Mouse (Mus musculus) large intestine, adult 2 months (tissue): Measurements from ENCODE around the gene Nup210. TPM values are rescaled to one million over a fixed set of nuclear protein-coding genes. Genes with fewer than 3 reads are reported as not detected.

Source experiments
- DNase-seq: peaks from one replicate; pipeline ENCODE4 v3.0.0-alpha.2; 2012; ENCODE audit warnings: low read depth, low spot score
- WGBS: fragments of 180-500 bp; shearing (Covaris S2); methylation state at CpG from one replicate; pipeline ENCODE4 v1.1.7; 2018; 5-methylcytosine and 5-hydroxymethylcytosine counted together
- polyA plus RNA-seq: library from polyadenylated mRNA; depleted of rRNA; stranded (reverse); fragments of >200 nt; gene quantifications from 2 replicates; pipeline ENCODE4 v1.2.3, GENCODE M21; 2012; rRNA removed

The Nup210 gene
- 22.4 and 23.2 TPM in 2 replicates for polyA plus RNA-seq

- under 1% methylated on average over 92 of the region's 93 CpGs for WGBS
- peak; percentile 68 for DNase-seq
Measured at GRCm38 (mm10) chr6:91116244-91117145, at the start of gene Nup210. Gene Nup210, minus strand, starts transcription at chr6:91116829.

- 40% methylated on average over 3 of the region's 3 CpGs for WGBS
Measured at GRCm38 (mm10) chr6:91165210-91165609, 48.6 kb upstream of the Nup210 start.

GRCm38 (mm10) chr6:91164584-91164983 lies 48.0 kb upstream of the Nup210 start:
- WGBS = 93% methylated on average over 2 of the region's 2 CpGs
- DNase-seq = no peak

More at GRCm38 (mm10) chr6:91165210-91165609, 48.6 kb upstream of the Nup210 start:
- no peak for DNase-seq

GRCm38 (mm10) chr6:91163195-91163911 lies 46.7 kb upstream of the Nup210 start:
- DNase-seq = no peak
- 85% methylated on average over 5 of the region's 5 CpGs for WGBS

- DNase-seq = no peak
- 62% methylated on average over 5 of the region's 5 CpGs for WGBS
Measured at GRCm38 (mm10) chr6:91162314-91162713, 45.7 kb upstream of the Nup210 start.

- DNase-seq = no peak
- WGBS = 81% methylated on average over 6 of the region's 6 CpGs
Measured at GRCm38 (mm10) chr6:91161506-91162235, 45.0 kb upstream of the Nup210 start.

GRCm38 (mm10) chr6:91160976-91161375 lies 44.3 kb upstream of the Nup210 start:
- DNase-seq = no peak

GRCm38 (mm10) chr6:91160399-91160798 lies 43.8 kb upstream of the Nup210 start:
- WGBS = 34% methylated on average over 3 of the region's 3 CpGs
- no peak for DNase-seq

More at GRCm38 (mm10) chr6:91160976-91161375, 44.3 kb upstream of the Nup210 start:
- WGBS = 81% methylated on average over 2 of the region's 2 CpGs

- no peak for DNase-seq
- 83% methylated on average over 9 of the region's 9 CpGs for WGBS
Measured at GRCm38 (mm10) chr6:91159047-91159446, 42.4 kb upstream of the Nup210 start.

- 15% methylated on average over 6 of the region's 6 CpGs for WGBS
- no peak for DNase-seq
Measured at GRCm38 (mm10) chr6:91157237-91157570, 40.6 kb upstream of the Nup210 start.

GRCm38 (mm10) chr6:91156554-91157236 lies 40.1 kb upstream of the Nup210 start, which contains the start of gene Hdac11:
Gene Hdac11, plus strand, starts transcription at chr6:91156665.
- DNase-seq = no peak
- WGBS = 1% methylated on average over 42 of the region's 42 CpGs

GRCm38 (mm10) chr6:91156062-91156461 lies 39.4 kb upstream of the Nup210 start:
- DNase-seq = no peak
- 11% methylated on average over 4 of the region's 4 CpGs for WGBS

GRCm38 (mm10) chr6:91155286-91155685 lies 38.7 kb upstream of the Nup210 start:
- 24% methylated on average over 3 of the region's 3 CpGs for WGBS
- no peak for DNase-seq

- DNase-seq = no peak
- WGBS = 38% methylated on average over 4 of the region's 4 CpGs
Measured at GRCm38 (mm10) chr6:91154685-91155084, 38.1 kb upstream of the Nup210 start.

GRCm38 (mm10) chr6:91153549-91154064 lies 37.0 kb upstream of the Nup210 start:
- WGBS = 20% methylated on average over 10 of the region's 10 CpGs
- DNase-seq = no peak

GRCm38 (mm10) chr6:91152892-91153548 lies 36.4 kb upstream of the Nup210 start:
- DNase-seq = no peak
- 47% methylated on average over 7 of the region's 7 CpGs for WGBS

GRCm38 (mm10) chr6:91147152-91147770 lies 30.6 kb upstream of the Nup210 start:
- 80% methylated on average over 2 of the region's 2 CpGs for WGBS
- DNase-seq = no peak

- whole genome bisulfite sequencing = 48% methylated on average over 5 of the region's 5 CpGs
- no peak for DNase-seq
Measured at GRCm38 (mm10) chr6:91146443-91147151, 30.0 kb upstream of the Nup210 start.
